Mouse (Mus musculus): ENCODE measurements around the gene Hspg2. TPM values are rescaled to one million over a fixed set of nuclear protein-coding genes. Genes with fewer than 3 reads are reported as not detected.

The Hspg2 gene
- polyA plus RNA-seq, 1 experiment from 2014 or later, result 19.0 TPM

- no peak for ATAC-seq (ENCODE audit: insufficient number of reproducible peaks, insufficient read depth, low FRiP score, low TSS enrichment)
These were observed 6.9 kb downstream of the Hspg2 start for GRCm38 (mm10) chr4:137475271-137476050.

GRCm38 (mm10) chr4:137476065-137476760 is 7.6 kb downstream of the Hspg2 start:
- WGBS, result 24% methylated on average over 10 of the region's 10 CpGs
- ATAC-seq (ENCODE audit: insufficient number of reproducible peaks, insufficient read depth, low FRiP score, low TSS enrichment), result no peak
- Histone ChIP-seq H3K9ac (peak overlapping the region; percentile 24; the same call in 1 of the 2 replicates), H3K9me3 (no peaks in the 10 kb centered on the region), H3K36me3 (no peaks in the 10 kb centered on the region), H3K4me2 (replicated peaks) (peak overlapping the region; percentile 37), H3K27ac (peak overlapping the region; percentile 51), H3K4me1 (peaks cover 82% of the 10 kb centered on the region), H3K4me3 (peak overlapping the region; percentile 10; the same call in 1 of the 2 replicates), H3K27me3 (peaks cover 7% of the 10 kb centered on the region; the same call in 1 of the 2 replicates)

More at GRCm38 (mm10) chr4:137475271-137476050, 6.9 kb downstream of the Hspg2 start:
- H3K4me3 ChIP-seq, result no peak overlapping the region
- H3K4me2 ChIP-seq (replicated peaks), result no peak overlapping the region
- peaks cover 82% of the 10 kb centered on the region for H3K4me1 ChIP-seq
- no peaks in the 10 kb centered on the region for H3K9me3 ChIP-seq
- H3K9ac ChIP-seq, result no peak overlapping the region
- H3K27me3 ChIP-seq, result peaks cover 7% of the 10 kb centered on the region; the same call in 1 of the 2 replicates
- 0 out of 2 replicates have a peak overlapping the region, but pooled peaks have one; percentile 51 for H3K27ac ChIP-seq
- H3K36me3 ChIP-seq, result no peaks in the 10 kb centered on the region
- 84% methylated on average over 13 of the region's 13 CpGs for WGBS

GRCm38 (mm10) chr4:137476761-137477237 is 8.2 kb downstream of the Hspg2 start:
- ATAC-seq (ENCODE audit: insufficient number of reproducible peaks, insufficient read depth, low FRiP score, low TSS enrichment), result no peak
- Histone ChIP-seq H3K4me2 (replicated peaks) (peak overlapping the region; percentile 37), H3K9me3 (no peaks in the 10 kb centered on the region), H3K4me3 (peak overlapping the region; percentile 10; the same call in 1 of the 2 replicates), H3K36me3 (no peaks in the 10 kb centered on the region), H3K4me1 (peaks cover 82% of the 10 kb centered on the region), H3K27me3 (peaks cover 7% of the 10 kb centered on the region; the same call in 1 of the 2 replicates), H3K9ac (peak overlapping the region; percentile 24; the same call in 1 of the 2 replicates), H3K27ac (no peak overlapping the region; the same call in 1 of the 2 replicates)
- 11% methylated on average over 17 of the region's 17 CpGs for WGBS

DNA sequence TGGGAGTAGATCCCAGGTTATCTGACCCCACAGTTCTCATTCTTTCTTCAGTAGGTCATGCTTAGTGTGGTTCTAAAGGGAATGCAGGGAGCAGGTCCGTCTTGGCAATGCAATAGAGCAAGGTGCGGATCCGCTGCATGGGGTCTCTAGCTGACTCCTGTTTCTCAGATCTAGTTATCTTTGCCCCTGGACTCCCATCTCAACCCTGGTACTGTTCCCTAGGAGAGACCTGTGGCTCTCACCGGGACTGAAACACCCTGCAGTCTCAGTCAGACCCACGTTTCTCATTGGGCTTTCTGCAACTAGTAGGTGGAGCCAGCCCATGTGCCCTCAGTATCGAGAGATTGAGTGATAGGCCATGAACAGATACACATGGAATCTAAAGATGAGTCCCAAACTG is 9.0 kb downstream of the Hspg2 start:
- Histone ChIP-seq H3K4me1 (peaks cover 90% of the 10 kb centered on the region), H3K4me3 (no peak overlapping the region), H3K36me3 (no peaks in the 10 kb centered on the region), H3K4me2 (replicated peaks) (0 out of 2 replicates have a peak overlapping the region, but pooled peaks have one; percentile 37), H3K9me3 (no peaks in the 10 kb centered on the region), H3K27me3 (peaks cover 7% of the 10 kb centered on the region; the same call in 1 of the 2 replicates), H3K9ac (no peak overlapping the region), H3K27ac (peak overlapping the region; percentile 13; the same call in 1 of the 2 replicates)
- WGBS, result 50% methylated on average over 6 of the region's 6 CpGs
- no peak for ATAC-seq (ENCODE audit: insufficient number of reproducible peaks, insufficient read depth, low FRiP score, low TSS enrichment)

DNA sequence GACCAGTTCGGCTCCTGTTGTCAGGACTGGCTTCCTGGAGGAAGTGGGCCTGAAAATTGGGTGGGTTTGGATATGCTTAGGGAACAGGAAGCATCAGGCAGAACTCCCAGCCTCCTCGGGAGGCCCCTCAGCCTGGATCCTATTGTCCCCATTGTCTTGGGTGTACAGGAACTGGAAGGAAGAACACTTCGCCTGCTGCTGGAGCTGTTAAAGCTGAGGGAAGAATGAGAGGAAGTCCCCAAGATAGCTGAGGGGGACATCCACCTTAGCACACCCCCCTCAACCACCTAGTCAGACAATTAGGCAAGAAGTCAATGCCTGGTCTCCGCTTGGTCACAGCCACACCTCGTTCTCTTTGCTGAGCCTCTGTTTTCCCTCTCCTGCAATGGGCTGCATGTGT is 9.7 kb downstream of the Hspg2 start:
- Histone ChIP-seq H3K27ac (peak overlapping the region; percentile 52), H3K4me1 (peaks cover 85% of the 10 kb centered on the region), H3K9ac (no peak overlapping the region), H3K27me3 (peaks cover 7% of the 10 kb centered on the region; the same call in 1 of the 2 replicates), H3K4me2 (replicated peaks) (no peak overlapping the region), H3K4me3 (no peak overlapping the region), H3K9me3 (no peaks in the 10 kb centered on the region), H3K36me3 (no peaks in the 10 kb centered on the region)
- WGBS, result 65% methylated on average over 5 of the region's 5 CpGs
- ATAC-seq (ENCODE audit: insufficient number of reproducible peaks, insufficient read depth, low FRiP score, low TSS enrichment), result no peak

- Histone ChIP-seq H3K4me2 (replicated peaks) (no peak overlapping the region), H3K36me3 (no peaks in the 10 kb centered on the region), H3K4me1 (peaks cover 81% of the 10 kb centered on the region), H3K27me3 (peaks cover 7% of the 10 kb centered on the region; the same call in 1 of the 2 replicates), H3K9ac (no peak overlapping the region), H3K27ac (peak overlapping the region; percentile 77; the same call in 1 of the 2 replicates), H3K4me3 (no peak overlapping the region), H3K9me3 (no peaks in the 10 kb centered on the region)
- 4% methylated on average over 6 of the region's 6 CpGs for WGBS
- ATAC-seq (ENCODE audit: insufficient number of reproducible peaks, insufficient read depth, low FRiP score, low TSS enrichment), result no peak
These were observed 11.2 kb downstream of the Hspg2 start for GRCm38 (mm10) chr4:137479757-137480156.

- ATAC-seq (ENCODE audit: insufficient number of reproducible peaks, insufficient read depth, low FRiP score, low TSS enrichment), result no peak
- no peaks in the 10 kb centered on the region for H3K9me3 ChIP-seq
- no peak overlapping the region for H3K9ac ChIP-seq
- no peaks in the 10 kb centered on the region for H3K36me3 ChIP-seq
- H3K4me2 ChIP-seq (replicated peaks), result no peak overlapping the region
- 14% methylated on average over 19 of the region's 19 CpGs for WGBS
- peaks cover 83% of the 10 kb centered on the region for H3K4me1 ChIP-seq
- no peak overlapping the region for H3K4me3 ChIP-seq
- peak overlapping the region; percentile 77; the same call in 1 of the 2 replicates for H3K27ac ChIP-seq
- H3K27me3 ChIP-seq, result peaks cover 7% of the 10 kb centered on the region; the same call in 1 of the 2 replicates
These were observed 11.8 kb downstream of the Hspg2 start for GRCm38 (mm10) chr4:137480191-137480992.

DNA sequence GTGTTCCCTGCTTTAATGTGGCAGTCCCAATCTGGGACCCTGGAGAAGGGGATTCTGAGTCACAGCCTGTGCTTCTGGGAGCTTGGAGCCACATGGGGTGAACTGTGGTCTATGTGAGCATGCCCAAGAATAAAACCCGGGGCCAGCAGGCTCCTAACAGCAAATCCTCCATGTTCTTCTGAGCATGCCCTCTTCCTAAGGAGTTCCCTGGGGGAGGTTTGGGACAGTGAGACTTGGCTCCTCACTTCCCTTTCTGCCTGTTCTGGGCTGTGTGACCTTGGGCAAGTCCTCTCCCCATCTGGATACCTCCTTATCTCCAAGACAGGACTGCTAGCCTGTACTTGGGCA is 12.4 kb downstream of the Hspg2 start:
- Histone ChIP-seq H3K4me2 (replicated peaks) (no peak overlapping the region), H3K36me3 (no peaks in the 10 kb centered on the region), H3K9me3 (no peaks in the 10 kb centered on the region), H3K27me3 (peaks cover 7% of the 10 kb centered on the region; the same call in 1 of the 2 replicates), H3K4me3 (no peak overlapping the region), H3K9ac (no peak overlapping the region), H3K27ac (peak overlapping the region; percentile 77; the same call in 1 of the 2 replicates), H3K4me1 (peaks cover 83% of the 10 kb centered on the region)
- 30% methylated on average over 1 of the region's 1 CpGs for WGBS
- ATAC-seq (ENCODE audit: insufficient number of reproducible peaks, insufficient read depth, low FRiP score, low TSS enrichment), result no peak

- ATAC-seq (ENCODE audit: insufficient number of reproducible peaks, insufficient read depth, low FRiP score, low TSS enrichment), result no peak
- no peak overlapping the region for H3K4me3 ChIP-seq
These were observed 12.9 kb downstream of the Hspg2 start for GRCm38 (mm10) chr4:137481381-137482030.

DNA sequence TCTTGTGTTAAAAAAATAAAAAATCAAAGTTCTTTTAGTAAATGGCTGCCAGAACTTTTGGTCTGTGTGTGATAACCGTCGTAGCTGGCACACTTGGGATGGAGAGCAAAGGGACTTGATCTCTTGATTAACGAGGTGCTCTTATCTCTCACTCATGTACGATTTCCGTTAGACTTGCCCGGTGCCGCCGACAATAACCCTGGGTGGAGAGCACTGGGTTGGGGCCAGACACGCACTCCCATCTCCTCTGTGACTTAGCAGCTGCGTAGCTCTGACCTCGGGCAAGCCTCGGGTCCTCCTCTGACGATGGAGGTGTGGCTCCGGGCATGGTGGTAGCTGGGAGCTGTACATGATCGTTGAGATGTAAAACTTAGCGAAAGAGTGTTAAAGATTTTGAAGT is 15.3 kb downstream of the Hspg2 start:
- Histone ChIP-seq H3K4me3 (no peak overlapping the region), H3K9me3 (no peaks in the 10 kb centered on the region), H3K4me2 (replicated peaks) (no peak overlapping the region), H3K4me1 (peaks cover 83% of the 10 kb centered on the region), H3K27ac (no peak overlapping the region), H3K36me3 (no peaks in the 10 kb centered on the region), H3K9ac (no peak overlapping the region), H3K27me3 (no peaks in the 10 kb centered on the region)
- ATAC-seq (ENCODE audit: insufficient number of reproducible peaks, insufficient read depth, low FRiP score, low TSS enrichment), result no peak
- 78% methylated on average over 16 of the region's 16 CpGs for WGBS

More at GRCm38 (mm10) chr4:137481381-137482030, 12.9 kb downstream of the Hspg2 start:
- Histone ChIP-seq H3K27me3 (peaks cover 6% of the 10 kb centered on the region; the same call in 1 of the 2 replicates), H3K4me1 (peaks cover 83% of the 10 kb centered on the region), H3K9me3 (no peaks in the 10 kb centered on the region), H3K4me2 (replicated peaks) (no peak overlapping the region), H3K9ac (no peak overlapping the region), H3K36me3 (no peaks in the 10 kb centered on the region), H3K27ac (peak overlapping the region; percentile 77; the same call in 1 of the 2 replicates)
- WGBS, result 41% methylated on average over 13 of the region's 13 CpGs

All from embryonic facial prominence, embryonic 12.5 days (tissue).